Mouse (Mus musculus) kidney, adult 2 months (tissue): ENCODE results near the gene Bcr.

Experiments used
- CTCF ChIP-seq: fragments of 200-500 bp; conservative IDR thresholded peaks from 2 replicates; pipeline ENCODE4 v1.5.1; 2011; ENCODE audit warnings: low read depth, mild to moderate bottlenecking, control low read depth, low read length, moderate library complexity, mixed read lengths; ENCODE audit not compliant: insufficient read depth, insufficient read length
- POLR2A ChIP-seq: fragments of 200-500 bp; IDR thresholded peaks from one replicate; pipeline ENCODE4 v1.6.1; 2011; ENCODE audit warnings: low read depth, low read length, control low read depth

GRCm38 (mm10) chr10:75197817-75198216, 137.4 kb downstream of the Bcr start:
- TF ChIP-seq CTCF, result no peak
- no peak for TF ChIP-seq POLR2A
